Mouse (Mus musculus) kidney, adult 2 months (tissue): Measurements from ENCODE around the gene Rmi2.

Source experiments
- CTCF ChIP-seq: fragments of 200-500 bp; conservative IDR thresholded peaks from 2 replicates; pipeline ENCODE4 v1.5.1; 2011; ENCODE audit warnings: low read depth, mild to moderate bottlenecking, control low read depth, low read length, moderate library complexity, mixed read lengths; ENCODE audit not compliant: insufficient read depth, insufficient read length
- POLR2A ChIP-seq: fragments of 200-500 bp; IDR thresholded peaks from one replicate; pipeline ENCODE4 v1.6.1; 2011; ENCODE audit warnings: low read depth, low read length, control low read depth

GRCm38 (mm10) chr16:10865592-10865987 lies 30.7 kb downstream of the Rmi2 start:
- TF ChIP-seq CTCF, result no peak
- TF ChIP-seq POLR2A, result no peak
